16 mouse cellular contexts compared by ENCODE assay signal in genomic region chr2:154440453-154440852, GRCm38 (mm10).
"Had no signal": no experiment of that assay in that cellular context is flagged by ENCODE, and none has a peak within 500 bp of the region (broad histone marks: within the 10 kb centered on the region; RNA-seq: fewer than 3 reads in every experiment).

No protein-coding gene starts in this region.

- H3K27ac ChIP-seq: layer of hippocampus, adult 2 months; limb, embryonic 12.5 days; liver, embryonic 13.5 days; lung, embryonic 15.5 days; midbrain, embryonic 13.5 days; neural tube, embryonic 15.5 days; stomach, postnatal 0 days had no signal

- H3K9ac ChIP-seq: limb, embryonic 12.5 days; liver, embryonic 13.5 days; liver, postnatal 0 days; lung, embryonic 15.5 days; neural tube, embryonic 15.5 days had no signal

- H3K27me3 ChIP-seq: limb, embryonic 12.5 days; liver, embryonic 13.5 days; lung, embryonic 15.5 days; midbrain, embryonic 13.5 days; neural tube, embryonic 15.5 days had no signal

- H3K4me3 ChIP-seq: layer of hippocampus, adult 2 months; limb, embryonic 12.5 days; liver, embryonic 13.5 days; lung, embryonic 15.5 days; midbrain, embryonic 13.5 days; neural tube, embryonic 15.5 days had no signal

- DNase-seq: kidney, postnatal 10 days; kidney, postnatal 4 days; liver; liver, embryonic 13.5 days; liver, postnatal 0 days; lung, postnatal 36 days; right cerebral cortex, adult 18-20 months; right cerebral cortex, postnatal 25 days; thymus, adult 18-20 months; thymus, postnatal 14 days had no signal

- H3K4me2 ChIP-seq: limb, embryonic 12.5 days; liver, embryonic 13.5 days; lung, embryonic 15.5 days; midbrain, embryonic 13.5 days; neural tube, embryonic 15.5 days had no signal

- H3K36me3 ChIP-seq: lung, embryonic 15.5 days had no signal

- H3K9me3 ChIP-seq: liver, embryonic 13.5 days; lung, embryonic 15.5 days; midbrain, embryonic 13.5 days; neural tube, embryonic 15.5 days had no signal

- ATAC-seq: liver, postnatal 0 days; midbrain, embryonic 13.5 days had no signal
